Mouse (Mus musculus): ENCODE results near the gene Calhm3. TPM values are rescaled to one million over a fixed set of nuclear protein-coding genes. Genes with fewer than 3 reads are reported as not detected.

Calhm3 gene
- polyA plus RNA-seq, 1 experiment from 2014 or later = not detected

GRCm38 (mm10) chr19:47180011-47180410, 22.4 kb upstream of the Calhm3 start:
- Histone ChIP-seq H3K9ac (replicated peaks) (no peak overlapping the region), H3K27ac (ENCODE audit: low read depth) (no peak overlapping the region), H3K27me3 (ENCODE audit: insufficient read depth, low read length) (peaks cover 38% of the 10 kb centered on the region), H3K4me1 (ENCODE audit: insufficient read depth) (peaks cover 4% of the 10 kb centered on the region), H3K4me2 (ENCODE audit: low read depth, low read length) (no peak overlapping the region), H3K4me3 (ENCODE audit: low read depth, low read length) (no peak overlapping the region; the same call in 1 of the 2 replicates), H3K36me3 (replicated peaks; ENCODE audit: insufficient read depth, low read length) (no peaks in the 10 kb centered on the region), H3K9me3 (ENCODE audit: low read length) (no peaks in the 10 kb centered on the region)
- no peak for DNase-seq
- WGBS (ENCODE audit: insufficient replicate concordance) = 23% methylated on average over 8 of the region's 8 CpGs
- ATAC-seq = no peak
- no peak for TF ChIP-seq CTCF (IDR thresholded peaks at IDR 0.05; ENCODE audit: low read depth)

- Histone ChIP-seq H3K27ac (ENCODE audit: low read depth) (no peak overlapping the region), H3K4me2 (ENCODE audit: low read depth, low read length) (peak overlapping the region; percentile 90), H3K36me3 (replicated peaks; ENCODE audit: insufficient read depth, low read length) (no peaks in the 10 kb centered on the region), H3K9me3 (ENCODE audit: low read length) (no peaks in the 10 kb centered on the region), H3K9ac (replicated peaks) (peak overlapping the region; percentile 30), H3K27me3 (ENCODE audit: insufficient read depth, low read length) (peaks cover 38% of the 10 kb centered on the region), H3K4me3 (ENCODE audit: low read depth, low read length) (peak overlapping the region; percentile 56), H3K4me1 (ENCODE audit: insufficient read depth) (peaks cover 4% of the 10 kb centered on the region)
- ATAC-seq (peak; percentile 12; the same call in 1 of the 2 replicates), DNase-seq (no peak)
- TF ChIP-seq CTCF (IDR thresholded peaks at IDR 0.05; ENCODE audit: low read depth) = no peak
- TF ChIP-seq EP300 (IDR thresholded peaks at IDR 0.05; ENCODE audit: low read depth) = no peak
- 3% methylated on average over 39 of the region's 42 CpGs for WGBS (ENCODE audit: insufficient replicate concordance)
Observed at GRCm38 (mm10) chr19:47179272-47179809, 21.8 kb upstream of the Calhm3 start.

GRCm38 (mm10) chr19:47178431-47179271, 21.1 kb upstream of the Calhm3 start, which contains the start of gene Neurl1a:
Gene Neurl1a (plus strand): TSS chr19:47178820.
- peak; percentile 34 for DNase-seq
- peak; percentile 44 for ATAC-seq
- Histone ChIP-seq H3K9ac (replicated peaks) (peak within 1 kb of the TSS; percentile 30), H3K4me3 (ENCODE audit: low read depth, low read length) (peak within 1 kb of the TSS; percentile 56), H3K36me3 (replicated peaks; ENCODE audit: insufficient read depth, low read length) (no peaks in the 10 kb centered on the region), H3K27me3 (ENCODE audit: insufficient read depth, low read length) (peaks cover 38% of the 10 kb centered on the region), H3K9me3 (ENCODE audit: low read length) (no peaks in the 10 kb centered on the region), H3K4me2 (ENCODE audit: low read depth, low read length) (peak within 1 kb of the TSS; percentile 90), H3K4me1 (ENCODE audit: insufficient read depth) (peaks cover 4% of the 10 kb centered on the region), H3K27ac (ENCODE audit: low read depth) (no peak within 1 kb of the TSS)
- WGBS (ENCODE audit: insufficient replicate concordance) = under 1% methylated on average over 67 of the region's 98 CpGs
- TF ChIP-seq EP300 (IDR thresholded peaks at IDR 0.05; ENCODE audit: low read depth) (no peak), CTCF (IDR thresholded peaks at IDR 0.05; ENCODE audit: low read depth) (no peak)

- Histone ChIP-seq H3K27ac (ENCODE audit: low read depth) (no peak overlapping the region), H3K27me3 (ENCODE audit: insufficient read depth, low read length) (peaks cover 38% of the 10 kb centered on the region), H3K9ac (replicated peaks) (no peak overlapping the region), H3K4me2 (ENCODE audit: low read depth, low read length) (peak overlapping the region; percentile 90), H3K4me3 (ENCODE audit: low read depth, low read length) (peak overlapping the region; percentile 56), H3K9me3 (ENCODE audit: low read length) (no peaks in the 10 kb centered on the region), H3K4me1 (ENCODE audit: insufficient read depth) (peaks cover 4% of the 10 kb centered on the region), H3K36me3 (replicated peaks; ENCODE audit: insufficient read depth, low read length) (no peaks in the 10 kb centered on the region)
- TF ChIP-seq CTCF (IDR thresholded peaks at IDR 0.05; ENCODE audit: low read depth) (peak; percentile 61), EP300 (IDR thresholded peaks at IDR 0.05; ENCODE audit: low read depth) (no peak)
- 22% methylated on average over 10 of the region's 10 CpGs for WGBS (ENCODE audit: insufficient replicate concordance)
- DNase-seq (no peak), ATAC-seq (peak; percentile 61)
Observed at GRCm38 (mm10) chr19:47178001-47178400, 20.4 kb upstream of the Calhm3 start.

- ATAC-seq = no peak
- Histone ChIP-seq H3K9me3 (ENCODE audit: low read length) (no peaks in the 10 kb centered on the region), H3K9ac (replicated peaks) (no peak overlapping the region), H3K27ac (ENCODE audit: low read depth) (no peak overlapping the region), H3K4me3 (ENCODE audit: low read depth, low read length) (no peak overlapping the region), H3K4me1 (ENCODE audit: insufficient read depth) (peaks cover 4% of the 10 kb centered on the region), H3K36me3 (replicated peaks; ENCODE audit: insufficient read depth, low read length) (no peaks in the 10 kb centered on the region), H3K4me2 (ENCODE audit: low read depth, low read length) (no peak overlapping the region), H3K27me3 (ENCODE audit: insufficient read depth, low read length) (peaks cover 38% of the 10 kb centered on the region)
- TF ChIP-seq EP300 (IDR thresholded peaks at IDR 0.05; ENCODE audit: low read depth) (no peak), CTCF (IDR thresholded peaks at IDR 0.05; ENCODE audit: low read depth) (no peak)
- DNase-seq = no peak
- WGBS (ENCODE audit: insufficient replicate concordance) = 77% methylated on average over 2 of the region's 2 CpGs
Observed at GRCm38 (mm10) chr19:47176916-47177505, 19.4 kb upstream of the Calhm3 start.

GRCm38 (mm10) chr19:47175472-47175871, 17.9 kb upstream of the Calhm3 start:
- peaks cover 33% of the 10 kb centered on the region for H3K27me3 ChIP-seq (ENCODE audit: insufficient read depth, low read length)
- no peaks in the 10 kb centered on the region for H3K36me3 ChIP-seq (replicated peaks; ENCODE audit: insufficient read depth, low read length)
- WGBS (ENCODE audit: insufficient replicate concordance) = 63% methylated on average over 2 of the region's 2 CpGs
- TF ChIP-seq EP300 (IDR thresholded peaks at IDR 0.05; ENCODE audit: low read depth) (no peak), CTCF (IDR thresholded peaks at IDR 0.05; ENCODE audit: low read depth) (peak; percentile 31; the same call in 1 of the 2 replicates)
- no peak overlapping the region for H3K9ac ChIP-seq (replicated peaks)
- H3K4me2 ChIP-seq (ENCODE audit: low read depth, low read length) = no peak overlapping the region
- DNase-seq = no peak
- H3K4me3 ChIP-seq (ENCODE audit: low read depth, low read length) = no peak overlapping the region
- H3K27ac ChIP-seq (ENCODE audit: low read depth) = no peak overlapping the region
- H3K4me1 ChIP-seq (ENCODE audit: insufficient read depth) = peaks cover 4% of the 10 kb centered on the region
- H3K9me3 ChIP-seq (ENCODE audit: low read length) = no peaks in the 10 kb centered on the region
- ATAC-seq = no peak

Data from liver, postnatal 0 days (tissue).